Mouse (Mus musculus): ENCODE data around the gene Fadd. TPM values are rescaled to one million over a fixed set of nuclear protein-coding genes. Genes with fewer than 3 reads are reported as not detected.

Gene Fadd
- polyA plus RNA-seq, 1 experiment from 2014 or later = 5.7 TPM

DNA sequence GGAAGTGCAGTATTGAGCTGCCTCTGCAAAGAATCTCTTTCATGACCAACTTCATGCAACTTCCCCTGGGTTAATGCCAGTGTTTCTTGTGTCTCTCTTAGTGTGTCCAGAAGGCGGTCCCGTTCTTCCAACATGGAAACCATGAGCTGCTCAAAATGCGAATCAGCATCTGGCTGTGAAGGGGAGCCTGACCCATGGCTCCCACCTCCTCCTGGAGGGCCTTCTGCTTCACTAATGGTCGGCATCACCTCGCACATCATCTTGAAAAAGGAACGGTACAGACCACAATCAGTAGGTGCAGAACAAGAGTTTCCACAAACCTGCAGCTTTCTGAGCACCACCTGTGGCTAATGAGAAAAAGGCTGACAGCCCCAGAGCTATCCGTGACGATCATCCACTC, 30.0 kb downstream of the Fadd start:
- ATAC-seq (ENCODE audit: low read depth) = no peak
- peaks cover 37% of the 10 kb centered on the region for H3K36me3 ChIP-seq
- H3K27ac ChIP-seq = peak overlapping the region; percentile 80; the same call in 1 of the 2 replicates
- no peak for DNase-seq
- 79% methylated on average over 8 of the region's 8 CpGs for WGBS (ENCODE audit: insufficient replicate concordance)
- H3K9me3 ChIP-seq (replicated peaks) = no peaks in the 10 kb centered on the region
- H3K4me1 ChIP-seq (replicated peaks) = peaks cover 54% of the 10 kb centered on the region
- peak overlapping the region; percentile 97 for H3K9ac ChIP-seq
- H3K27me3 ChIP-seq = no peaks in the 10 kb centered on the region
- H3K4me3 ChIP-seq (replicated peaks) = peak overlapping the region; percentile 93
- peak overlapping the region; percentile 89 for H3K4me2 ChIP-seq

- Histone ChIP-seq H3K27ac (no peak overlapping the region), H3K36me3 (peaks cover 47% of the 10 kb centered on the region), H3K27me3 (no peaks in the 10 kb centered on the region), H3K9me3 (replicated peaks) (no peaks in the 10 kb centered on the region), H3K4me3 (replicated peaks) (no peak overlapping the region; the same call in 1 of the 2 replicates), H3K4me2 (peak overlapping the region; percentile 89), H3K4me1 (replicated peaks) (peaks cover 54% of the 10 kb centered on the region), H3K9ac (0 out of 2 replicates have a peak overlapping the region, but pooled peaks have one; percentile 20)
- DNase-seq (no peak), ATAC-seq (ENCODE audit: low read depth) (no peak)
- 16% methylated on average over 1 of the region's 1 CpGs for WGBS (ENCODE audit: insufficient replicate concordance)
These were observed 31.5 kb downstream of the Fadd start for GRCm38 (mm10) chr7:144550811-144551210.

- Histone ChIP-seq H3K9me3 (replicated peaks) (no peaks in the 10 kb centered on the region), H3K4me3 (replicated peaks) (no peak overlapping the region), H3K27ac (no peak overlapping the region), H3K4me2 (0 out of 2 replicates have a peak overlapping the region, but pooled peaks have one; percentile 89), H3K36me3 (peaks cover 51% of the 10 kb centered on the region), H3K27me3 (no peaks in the 10 kb centered on the region), H3K9ac (no peak overlapping the region), H3K4me1 (replicated peaks) (peaks cover 58% of the 10 kb centered on the region)
- 90% methylated on average over 2 of the region's 2 CpGs for WGBS (ENCODE audit: insufficient replicate concordance)
- DNase-seq = no peak
- no peak for ATAC-seq (ENCODE audit: low read depth)
These were observed 32.2 kb downstream of the Fadd start for GRCm38 (mm10) chr7:144549904-144550566.

GRCm38 (mm10) chr7:144545231-144545630, 37.0 kb downstream of the Fadd start:
- WGBS (ENCODE audit: insufficient replicate concordance) = 88% methylated on average over 3 of the region's 3 CpGs
- Histone ChIP-seq H3K27me3 (no peaks in the 10 kb centered on the region), H3K9ac (no peak overlapping the region), H3K4me3 (replicated peaks) (no peak overlapping the region), H3K4me1 (replicated peaks) (peaks cover 35% of the 10 kb centered on the region), H3K36me3 (peaks cover 42% of the 10 kb centered on the region), H3K4me2 (no peak overlapping the region), H3K9me3 (replicated peaks) (no peaks in the 10 kb centered on the region), H3K27ac (no peak overlapping the region)
- ATAC-seq (ENCODE audit: low read depth) = no peak
- no peak for DNase-seq

DNA sequence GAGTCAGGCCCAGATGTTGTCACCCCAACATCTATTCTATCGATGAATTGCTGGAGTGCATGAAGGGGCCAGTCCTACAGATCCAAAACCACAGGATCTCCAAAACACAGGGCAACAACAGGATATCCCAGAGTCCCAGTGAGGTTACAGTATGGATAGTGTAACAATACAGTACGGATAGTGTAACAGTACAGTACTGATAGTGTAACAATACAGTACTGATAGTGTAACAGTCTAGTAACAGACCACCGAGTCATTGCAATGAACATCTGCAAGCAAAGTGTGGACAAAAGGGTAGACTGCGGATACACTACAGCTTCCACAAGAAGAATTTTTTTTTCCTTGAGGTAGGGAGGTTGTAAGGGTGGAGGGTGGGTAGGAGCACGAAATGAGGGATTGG, 40.9 kb downstream of the Fadd start:
- Histone ChIP-seq H3K27ac (peak overlapping the region; percentile 86; the same call in 1 of the 2 replicates), H3K36me3 (peaks cover 12% of the 10 kb centered on the region), H3K4me3 (replicated peaks) (no peak overlapping the region), H3K9me3 (replicated peaks) (no peaks in the 10 kb centered on the region), H3K4me1 (replicated peaks) (peaks cover 52% of the 10 kb centered on the region), H3K4me2 (no peak overlapping the region), H3K27me3 (no peaks in the 10 kb centered on the region), H3K9ac (peak overlapping the region; percentile 29; the same call in 1 of the 2 replicates)
- ATAC-seq (ENCODE audit: low read depth) (no peak), DNase-seq (no peak)
- WGBS (ENCODE audit: insufficient replicate concordance) = 56% methylated on average over 5 of the region's 5 CpGs

DNA sequence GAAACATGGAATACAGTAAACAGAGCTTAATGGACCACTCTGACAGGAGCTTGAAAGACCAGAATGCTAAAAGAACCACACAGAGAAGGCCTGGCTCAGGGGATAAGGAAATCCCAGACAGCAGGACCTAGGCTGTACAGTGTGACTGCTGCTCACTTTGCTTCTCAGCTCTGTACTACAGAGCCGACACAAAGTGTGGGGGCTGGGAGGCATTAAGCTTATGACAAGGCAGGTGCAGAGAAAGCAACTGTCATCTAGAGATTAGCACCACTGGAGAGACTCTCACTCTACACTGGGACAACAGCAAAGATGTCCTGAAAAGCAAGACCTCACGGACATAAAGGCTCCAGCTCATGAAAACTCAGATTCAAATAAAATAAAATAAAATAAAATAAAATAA, 43.1 kb downstream of the Fadd start:
- Histone ChIP-seq H3K9ac (peak overlapping the region; percentile 46; the same call in 1 of the 2 replicates), H3K4me2 (peak overlapping the region; percentile 28; the same call in 1 of the 2 replicates), H3K4me1 (replicated peaks) (peaks cover 60% of the 10 kb centered on the region), H3K9me3 (replicated peaks) (no peaks in the 10 kb centered on the region), H3K4me3 (replicated peaks) (no peak overlapping the region), H3K36me3 (no peaks in the 10 kb centered on the region), H3K27ac (peak overlapping the region; percentile 86), H3K27me3 (no peaks in the 10 kb centered on the region)
- peak; percentile 53 for DNase-seq
- 26% methylated on average over 2 of the region's 2 CpGs for WGBS (ENCODE audit: insufficient replicate concordance)
- ATAC-seq (ENCODE audit: low read depth) = peak; percentile 96

GRCm38 (mm10) chr7:144538030-144538644, 44.1 kb downstream of the Fadd start:
- no peaks in the 10 kb centered on the region for H3K27me3 ChIP-seq
- no peaks in the 10 kb centered on the region for H3K36me3 ChIP-seq
- no peak overlapping the region for H3K9ac ChIP-seq
- H3K27ac ChIP-seq = peak overlapping the region; percentile 86; the same call in 1 of the 2 replicates
- no peak overlapping the region for H3K4me3 ChIP-seq (replicated peaks)
- DNase-seq = no peak
- no peaks in the 10 kb centered on the region for H3K9me3 ChIP-seq (replicated peaks)
- ATAC-seq (ENCODE audit: low read depth) = no peak
- 87% methylated on average over 4 of the region's 4 CpGs for WGBS (ENCODE audit: insufficient replicate concordance)
- peaks cover 65% of the 10 kb centered on the region for H3K4me1 ChIP-seq (replicated peaks)
- no peak overlapping the region for H3K4me2 ChIP-seq

DNA sequence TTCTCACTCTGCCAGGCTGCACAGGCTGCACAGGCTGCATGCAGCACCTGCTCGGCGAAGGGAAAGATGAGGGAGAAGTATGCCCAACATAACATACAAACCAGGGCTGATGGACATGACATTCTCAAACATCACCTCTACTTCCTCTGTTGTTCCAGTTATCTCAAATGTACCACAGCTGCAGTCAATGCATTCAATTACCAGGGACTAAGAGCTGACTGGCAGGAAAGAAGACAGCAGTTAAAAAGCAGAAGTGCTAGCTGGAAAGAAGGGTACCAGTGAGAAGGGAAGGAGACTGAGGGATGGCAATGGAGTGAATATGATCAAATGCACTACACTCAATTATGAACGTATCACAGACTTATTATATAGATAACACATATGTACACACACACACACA, 45.9 kb downstream of the Fadd start:
- DNase-seq = no peak
- Histone ChIP-seq H3K36me3 (no peaks in the 10 kb centered on the region), H3K27ac (no peak overlapping the region), H3K4me3 (replicated peaks) (no peak overlapping the region), H3K4me1 (replicated peaks) (peaks cover 78% of the 10 kb centered on the region), H3K9me3 (replicated peaks) (no peaks in the 10 kb centered on the region), H3K4me2 (no peak overlapping the region), H3K27me3 (no peaks in the 10 kb centered on the region), H3K9ac (no peak overlapping the region)
- 52% methylated on average over 3 of the region's 3 CpGs for WGBS (ENCODE audit: insufficient replicate concordance)
- ATAC-seq (ENCODE audit: low read depth) = no peak

GRCm38 (mm10) chr7:144534773-144535172, 47.5 kb downstream of the Fadd start:
- Histone ChIP-seq H3K36me3 (no peaks in the 10 kb centered on the region), H3K27ac (no peak overlapping the region), H3K27me3 (no peaks in the 10 kb centered on the region), H3K4me3 (replicated peaks) (no peak overlapping the region), H3K9ac (no peak overlapping the region), H3K9me3 (replicated peaks) (no peaks in the 10 kb centered on the region), H3K4me1 (replicated peaks) (peaks cover 73% of the 10 kb centered on the region), H3K4me2 (no peak overlapping the region)
- DNase-seq = no peak
- no peak for ATAC-seq (ENCODE audit: low read depth)
- WGBS (ENCODE audit: insufficient replicate concordance) = 49% methylated on average over 3 of the region's 3 CpGs

GRCm38 (mm10) chr7:144531585-144532378, 50.5 kb downstream of the Fadd start:
- Histone ChIP-seq H3K4me1 (replicated peaks) (peaks cover 65% of the 10 kb centered on the region), H3K4me3 (replicated peaks) (no peak overlapping the region), H3K9me3 (replicated peaks) (no peaks in the 10 kb centered on the region), H3K36me3 (no peaks in the 10 kb centered on the region), H3K27ac (no peak overlapping the region), H3K9ac (no peak overlapping the region), H3K4me2 (no peak overlapping the region), H3K27me3 (no peaks in the 10 kb centered on the region)
- no peak for DNase-seq
- no peak for ATAC-seq (ENCODE audit: low read depth)
- 43% methylated on average over 7 of the region's 7 CpGs for whole genome bisulfite sequencing (ENCODE audit: insufficient replicate concordance)

DNA sequence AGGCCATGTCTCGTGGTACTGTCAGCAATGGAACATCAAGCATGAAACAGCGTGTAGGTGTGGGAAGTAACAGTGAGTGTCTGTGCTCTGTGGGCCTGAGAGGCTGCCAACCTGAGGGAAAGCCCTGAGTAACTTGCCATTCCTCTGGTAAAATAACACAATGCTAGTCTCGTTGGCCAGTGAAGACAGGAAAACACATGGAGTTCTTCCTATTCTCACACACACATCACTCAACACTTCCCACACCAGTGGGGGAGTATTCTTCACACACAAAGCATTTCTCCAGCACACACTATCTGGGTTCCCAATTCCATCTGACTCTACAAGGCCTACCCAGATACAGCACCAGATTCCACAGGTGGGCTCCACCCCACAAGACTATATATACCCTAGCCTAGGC, 52.4 kb downstream of the Fadd start:
- H3K27ac ChIP-seq = no peak overlapping the region
- DNase-seq (no peak), ATAC-seq (ENCODE audit: low read depth) (peak; percentile 35; the same call in 1 of the 2 replicates)
- no peak overlapping the region for H3K9ac ChIP-seq
- 71% methylated on average over 3 of the region's 3 CpGs for WGBS (ENCODE audit: insufficient replicate concordance)
- H3K4me3 ChIP-seq (replicated peaks) = no peak overlapping the region
- no peaks in the 10 kb centered on the region for H3K9me3 ChIP-seq (replicated peaks)
- H3K27me3 ChIP-seq = no peaks in the 10 kb centered on the region
- H3K36me3 ChIP-seq = no peaks in the 10 kb centered on the region
- H3K4me1 ChIP-seq (replicated peaks) = peaks cover 71% of the 10 kb centered on the region
- no peak overlapping the region for H3K4me2 ChIP-seq
